Mouse (Mus musculus) 3T3-L1 (cell line): Measurements from ENCODE around the gene Ddx51.

Experiments used
- DNase-seq: peaks from one replicate; pipeline ENCODE4 v3.0.0-alpha.2; 2015; ENCODE audit warnings: low read depth, low spot score

Gene Ddx51

GRCm38 (mm10) chr5:110659682-110660081, 6.4 kb downstream of the Ddx51 start:
- DNase-seq = peak; percentile 90

- no peak for DNase-seq
Observed at GRCm38 (mm10) chr5:110664041-110664440, 10.8 kb downstream of the Ddx51 start.

GRCm38 (mm10) chr5:110664750-110665269, 11.6 kb downstream of the Ddx51 start:
- no peak for DNase-seq

GRCm38 (mm10) chr5:110665486-110666121, 12.4 kb downstream of the Ddx51 start:
- no peak for DNase-seq

- no peak for DNase-seq
Observed at GRCm38 (mm10) chr5:110682041-110682440, 28.8 kb downstream of the Ddx51 start.

- no peak for DNase-seq
Observed at GRCm38 (mm10) chr5:110698617-110699016, 45.4 kb downstream of the Ddx51 start.

GRCm38 (mm10) chr5:110704004-110704403, 50.8 kb downstream of the Ddx51 start:
- DNase-seq = peak; percentile 67

GRCm38 (mm10) chr5:110709256-110709655, 56.0 kb downstream of the Ddx51 start:
- DNase-seq = peak; percentile 78
